8 mouse cellular contexts compared by ENCODE assay signal in the genomic region with DNA sequence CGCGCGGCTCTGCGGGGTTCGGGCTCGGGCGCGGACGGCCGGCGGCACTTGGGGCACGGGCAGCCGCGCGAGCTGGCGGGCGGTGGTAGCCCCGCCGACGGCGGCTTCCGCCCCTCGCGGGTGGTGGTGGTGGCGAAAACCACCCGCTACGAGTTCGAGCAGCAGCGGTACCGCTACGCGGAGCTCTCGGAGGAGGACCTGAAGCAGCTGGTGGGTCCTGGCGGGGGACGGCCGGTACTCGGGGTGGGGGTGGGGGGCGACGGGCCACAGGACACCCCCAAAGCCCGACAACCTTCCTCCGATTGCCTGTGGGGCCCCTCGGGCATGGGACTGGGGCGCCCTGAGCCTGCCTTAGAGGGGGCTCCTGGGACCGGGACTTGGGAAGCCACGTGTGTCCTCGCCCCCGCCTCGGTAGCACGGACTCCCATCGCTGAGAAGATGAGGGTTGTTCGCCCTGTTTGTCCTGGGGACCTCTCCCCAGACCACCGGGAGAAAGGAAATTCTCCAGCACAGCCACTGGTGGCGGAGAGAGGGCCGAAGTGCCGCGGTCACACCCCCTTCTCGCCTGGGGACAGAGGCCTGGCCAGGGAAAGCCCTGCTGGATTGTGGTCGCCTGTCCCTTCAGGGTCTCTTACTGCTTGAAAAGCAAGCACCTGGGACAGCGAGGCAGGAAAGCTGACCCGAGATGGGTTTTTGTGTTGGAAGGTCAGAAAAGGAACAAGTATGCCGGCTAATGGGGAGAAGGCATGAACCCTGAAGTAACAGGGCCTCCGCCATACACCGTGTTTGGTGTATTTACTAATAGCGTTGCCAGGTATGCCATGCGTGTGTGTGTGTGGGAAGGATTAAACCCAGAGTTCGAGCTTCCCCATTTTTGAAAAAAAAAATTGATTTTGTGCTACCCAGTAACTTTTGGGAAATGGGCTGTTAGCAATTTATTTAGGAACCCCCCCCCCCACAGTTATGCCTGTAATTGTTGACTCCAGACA. TPM values are rescaled to one million over a fixed set of nuclear protein-coding genes. Genes with fewer than 3 reads are reported as not detected.
DNase-seq lines count a peak whose midpoint lies in the region; ATAC-seq and TF ChIP-seq lines count a peak whose summit lies in the region.

No protein-coding gene starts in this region.

- H3K4me2 ChIP-seq in embryonic facial prominence, embryonic 11.5 days (ENCODE audit: low read depth, low read length), result peak overlapping the region; percentile 82
- H3K4me2 ChIP-seq in heart, embryonic 13.5 days, result peak overlapping the region; percentile 80
- H3K4me2 ChIP-seq in kidney, postnatal 0 days (ENCODE audit: low read length), result peak overlapping the region; percentile 64
- peak overlapping the region; percentile 77 for H3K4me2 ChIP-seq in lung, embryonic 15.5 days

- no peaks in the 10 kb centered on the region for H3K27me3 ChIP-seq in embryonic facial prominence, embryonic 11.5 days (ENCODE audit: control insufficient read depth, insufficient read depth, low read length)
- no peaks in the 10 kb centered on the region for H3K27me3 ChIP-seq in heart, embryonic 13.5 days (replicated peaks)
- no peaks in the 10 kb centered on the region for H3K27me3 ChIP-seq in kidney, postnatal 0 days (ENCODE audit: insufficient read depth, low read length)
- no peaks in the 10 kb centered on the region for H3K27me3 ChIP-seq in lung, embryonic 15.5 days

- H3K4me1 ChIP-seq in embryonic facial prominence, embryonic 11.5 days (ENCODE audit: control insufficient read depth, insufficient read depth, low read length), result no peaks in the 10 kb centered on the region; the same call in 1 of the 2 replicates
- H3K4me1 ChIP-seq in heart, embryonic 13.5 days, result peaks cover 46% of the 10 kb centered on the region
- H3K4me1 ChIP-seq in kidney, postnatal 0 days (replicated peaks; ENCODE audit: insufficient read depth, low read length), result peaks cover 19% of the 10 kb centered on the region
- peaks cover 49% of the 10 kb centered on the region for H3K4me1 ChIP-seq in lung, embryonic 15.5 days

- H3K4me3 ChIP-seq in embryonic facial prominence, embryonic 11.5 days (ENCODE audit: low read depth, low read length), result peak overlapping the region; percentile 89
- H3K4me3 ChIP-seq in heart, embryonic 13.5 days, result peak overlapping the region; percentile 99
- peak overlapping the region; percentile 88 for H3K4me3 ChIP-seq in kidney, postnatal 0 days (replicated peaks; ENCODE audit: low read depth, low read length)
- H3K4me3 ChIP-seq in lung, embryonic 15.5 days, result peak overlapping the region; percentile 80

- H3K27ac ChIP-seq in embryonic facial prominence, embryonic 11.5 days (replicated peaks; ENCODE audit: low read depth, low read length), result peak overlapping the region; percentile 70
- peak overlapping the region; percentile 97 for H3K27ac ChIP-seq in heart, embryonic 13.5 days (replicated peaks)
- H3K27ac ChIP-seq in kidney, postnatal 0 days, result peak overlapping the region; percentile 94
- peak overlapping the region; percentile 93 for H3K27ac ChIP-seq in lung, embryonic 15.5 days

- WGBS in embryonic facial prominence, embryonic 11.5 days, result under 1% methylated on average over 62 of the region's 66 CpGs
- under 1% methylated on average over 66 of the region's 66 CpGs for WGBS in heart, embryonic 13.5 days
- WGBS in kidney, postnatal 0 days, result under 1% methylated on average over 66 of the region's 66 CpGs
- under 1% methylated on average over 50 of the region's 66 CpGs for whole genome bisulfite sequencing in lung, embryonic 15.5 days

- H3K36me3 ChIP-seq in embryonic facial prominence, embryonic 11.5 days (replicated peaks; ENCODE audit: control insufficient read depth, insufficient read depth, low read depth, low read length), result no peaks in the 10 kb centered on the region
- H3K36me3 ChIP-seq in heart, embryonic 13.5 days, result no peaks in the 10 kb centered on the region
- no peaks in the 10 kb centered on the region for H3K36me3 ChIP-seq in kidney, postnatal 0 days (ENCODE audit: insufficient read depth, low read length)
- H3K36me3 ChIP-seq in lung, embryonic 15.5 days, result no peaks in the 10 kb centered on the region

- TF ChIP-seq CTCF in kidney, postnatal 0 days (IDR thresholded peaks at IDR 0.05; ENCODE audit: low read depth), result no peak

- ATAC-seq in embryonic facial prominence, embryonic 11.5 days (replicated peaks; ENCODE audit: insufficient number of reproducible peaks, low FRiP score, low TSS enrichment, low read depth), result peak; percentile 57
- peak; percentile 44; the same call in 1 of the 2 replicates for ATAC-seq in heart, embryonic 13.5 days (ENCODE audit: extremely low read depth, insufficient number of reproducible peaks, low FRiP score, low TSS enrichment)
- peak; percentile 10 for ATAC-seq in kidney, postnatal 0 days (replicated peaks; ENCODE audit: low FRiP score, low read depth)
- peak; percentile 20 for ATAC-seq in lung, embryonic 15.5 days (ENCODE audit: borderline replicate concordance, extremely low read depth, low FRiP score, low TSS enrichment)

- peak overlapping the region; percentile 90 for H3K9ac ChIP-seq in embryonic facial prominence, embryonic 11.5 days (replicated peaks; ENCODE audit: low read length)
- peak overlapping the region; percentile 98 for H3K9ac ChIP-seq in heart, embryonic 13.5 days
- H3K9ac ChIP-seq in kidney, postnatal 0 days (ENCODE audit: low read depth, low read length), result peak overlapping the region; percentile 90
- H3K9ac ChIP-seq in lung, embryonic 15.5 days, result peak overlapping the region; percentile 76

- peak; percentile 72 for DNase-seq in CD4-positive, CD25-positive, alpha-beta regulatory T cell, adult 2 months (ENCODE audit: low read depth, low spot score)
- DNase-seq in adrenal gland, adult 18-20 months (ENCODE audit: low spot score in 2 of 2), result peak; percentile 60 to 69
- DNase-seq in embryonic facial prominence, embryonic 11.5 days (ENCODE audit: low spot score), result peak; percentile 56
- peak; percentile 65 for DNase-seq in kidney, postnatal 0 days (ENCODE audit: low spot score)
- DNase-seq in ovary, postnatal 10 days (ENCODE audit: low spot score), result peak; percentile 35
- DNase-seq in urinary bladder, adult 2 months (ENCODE audit: low spot score), result peak; percentile 42

- H3K9me3 ChIP-seq in embryonic facial prominence, embryonic 11.5 days (replicated peaks; ENCODE audit: control insufficient read depth, low read length), result no peaks in the 10 kb centered on the region
- H3K9me3 ChIP-seq in heart, embryonic 13.5 days, result no peaks in the 10 kb centered on the region
- H3K9me3 ChIP-seq in kidney, postnatal 0 days (replicated peaks; ENCODE audit: low read length), result no peaks in the 10 kb centered on the region
- H3K9me3 ChIP-seq in lung, embryonic 15.5 days, result no peaks in the 10 kb centered on the region

RNA-seq across cellular contexts. Expression of gene Nadk2, which starts 0.8 kb away (rescaled TPM):
- total RNA-seq in adrenal gland, adult 18-20 months (2021), result 10 to 100 TPM; 47.1 to 75.0 TPM
- polyA plus RNA-seq in embryonic facial prominence, embryonic 11.5 days (2014; fragmentation: Nextera tagmentation; extraction: Ambion mirVana), result 43.3 and 51.9 TPM in 2 replicates
- polyA plus RNA-seq in heart, embryonic 13.5 days (2015; fragmentation: Nextera tagmentation; extraction: Ambion mirVana), result 45.2 and 48.8 TPM in 2 replicates
- 31.6 and 34.9 TPM in 2 replicates for polyA plus RNA-seq in kidney, postnatal 0 days (2015; fragmentation: Nextera tagmentation; extraction: Ambion mirVana)
- polyA plus RNA-seq in lung, embryonic 15.5 days (2015; fragmentation: Nextera tagmentation; extraction: Ambion mirVana), result 33.0 and 35.6 TPM in 2 replicates
- 16.1 and 17.6 TPM in 2 replicates for polyA plus RNA-seq in urinary bladder, adult 2 months (2012; rRNA removed)

Comparison
In these comparisons a context has a peak if more than half of its experiments do, and no peak if none do; other contexts are left out.
1. Peak in every context shown above with its lines: DNase-seq, ATAC-seq, H3K4me3 ChIP-seq and H3K27ac ChIP-seq.